Mouse (Mus musculus) CH12.LX (cell line): ENCODE measurements around the gene Clpp.
A peak's percentile ranks its signal among the peaks of the same experiment; 100 is the strongest.

Experiments used
- CHD2 ChIP-seq: IDR thresholded peaks from 2 replicates; pipeline ENCODE4 v1.6.1; 2011; ENCODE audit warnings: low read length, improper control_type of control experiment
- CTCF ChIP-seq, 2 experiments: IDR thresholded peaks in 1 of 2; conservative IDR thresholded peaks in 1 of 2; 2 replicates each; pipeline ENCODE4 v1.5.1; 2011 to 2012; ENCODE audit warnings: low read depth in 2 of 2, low read length in 2 of 2, improper control_type of control experiment in 1 of 2, inconsistent platforms in 1 of 2, mild to moderate bottlenecking in 1 of 2, moderate library complexity in 1 of 2
- JUND ChIP-seq: conservative IDR thresholded peaks from 2 replicates; pipeline ENCODE4 v1.6.1; 2011; ENCODE audit warnings: low read depth, low read length, improper control_type of control experiment
- MAFK ChIP-seq: IDR thresholded peaks from 2 replicates; pipeline ENCODE4 v1.6.1; 2011; ENCODE audit warnings: low read length, improper control_type of control experiment; ENCODE audit not compliant: insufficient replicate concordance
- MEF2A ChIP-seq: IDR thresholded peaks from 2 replicates; pipeline ENCODE4 v1.6.1; 2014; ENCODE audit warnings: low read depth, mild to moderate bottlenecking, inconsistent platforms, low read length, improper control_type of control experiment, borderline replicate concordance
- MXI1 ChIP-seq: IDR thresholded peaks from 2 replicates; pipeline ENCODE4 v1.6.1; 2011; ENCODE audit warnings: mild to moderate bottlenecking, low read depth, low read length, improper control_type of control experiment
- NELFE ChIP-seq: IDR thresholded peaks from 2 replicates; pipeline ENCODE4 v1.6.1; 2011; ENCODE audit warnings: low read depth, low read length, improper control_type of control experiment
- NRF1 ChIP-seq: IDR thresholded peaks from 2 replicates; pipeline ENCODE4 v1.6.1; 2014; ENCODE audit warnings: low read depth, mild to moderate bottlenecking, inconsistent platforms, low read length, improper control_type of control experiment, moderate library complexity
- PAX5 ChIP-seq: IDR thresholded peaks from 2 replicates; pipeline ENCODE4 v1.6.1; 2012; ENCODE audit warnings: low read length, inconsistent platforms, mixed read lengths
- POLR2A ChIP-seq: IDR thresholded peaks from 2 replicates; pipeline ENCODE4 v1.6.1; 2011; ENCODE audit warnings: low read depth, mild to moderate bottlenecking, improper control_type of control experiment, low read length
- SIN3A ChIP-seq: IDR thresholded peaks from 2 replicates; pipeline ENCODE4 v1.6.1; 2012; ENCODE audit warnings: low read length, improper control_type of control experiment, inconsistent platforms
- USF1 ChIP-seq: IDR thresholded peaks from 2 replicates; pipeline ENCODE4 v1.6.1; 2014; ENCODE audit warnings: low read depth, mild to moderate bottlenecking, inconsistent platforms, low read length, improper control_type of control experiment
- ZC3H11A ChIP-seq: IDR thresholded peaks from 2 replicates; pipeline ENCODE4 v1.6.1; 2012; ENCODE audit warnings: low read depth, mild to moderate bottlenecking, inconsistent platforms, low read length, improper control_type of control experiment
- ZNF384 ChIP-seq: IDR thresholded peaks from 2 replicates; pipeline ENCODE4 v1.6.1; 2012; ENCODE audit warnings: low read depth, low read length, improper control_type of control experiment, inconsistent platforms

- TF ChIP-seq CTCF (conservative IDR thresholded peaks at IDR 0.05 in 1 of 2, IDR thresholded peaks at IDR 0.05 in 1 of 2; ENCODE audit: low read depth in 2 of 2, low read length in 2 of 2) (peak in 1 of 2 experiments; percentile 33; a peak in 2 of 4 replicates), MAFK (no peak), ZC3H11A (no peak), NELFE (no peak), JUND (no peak), PAX5 (no peak), MEF2A (no peak), MXI1 (no peak), POLR2A (no peak), USF1 (no peak), SIN3A (no peak), NRF1 (no peak), ZNF384 (no peak), CHD2 (no peak)
Measured at GRCm38 (mm10) chr17:56988441-56988840, 1.7 kb upstream of the Clpp start.
